In the genomic region with DNA sequence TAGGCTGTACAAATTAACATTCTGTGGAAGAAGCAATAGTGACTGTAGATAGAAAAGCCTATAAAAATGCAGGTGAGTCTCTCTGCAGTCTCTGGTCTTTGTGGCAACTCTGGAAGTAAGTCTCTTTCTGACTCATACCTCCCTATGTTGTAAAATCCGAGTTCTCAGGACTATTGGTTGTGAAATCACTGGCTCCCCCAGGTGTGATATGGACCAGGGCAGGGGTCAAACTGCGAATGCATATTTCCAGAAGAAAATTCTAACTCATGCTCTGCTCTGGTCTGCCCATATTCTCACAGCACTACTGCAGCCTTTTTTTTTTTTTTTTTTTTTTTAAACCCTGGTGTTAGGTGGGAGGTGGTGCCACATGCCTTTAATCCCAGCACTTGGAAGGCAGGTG, we compare ENCODE assay signal across 21 mouse cellular contexts.
"Had no signal": no experiment of that assay in that cellular context is flagged by ENCODE, and none has a peak within 500 bp of the region (broad histone marks: within the 10 kb centered on the region; RNA-seq: fewer than 3 reads in every experiment).

No protein-coding gene starts in this region.

- H3K9me3 ChIP-seq: kidney, embryonic 15.5 days; limb, embryonic 13.5 days; lung, embryonic 15.5 days; midbrain, embryonic 10.5 days; midbrain, embryonic 13.5 days had no signal

- H3K4me3 ChIP-seq: kidney, embryonic 15.5 days; limb, embryonic 13.5 days; lung, embryonic 15.5 days; megakaryocyte, embryonic 14.5 days; midbrain, embryonic 10.5 days; midbrain, embryonic 13.5 days; myocyte had no signal

- DNase-seq: kidney, adult 8-10 months; kidney, postnatal 10 days; kidney, postnatal 36 days; liver; liver, postnatal 0 days; lung, postnatal 10 days; lung, postnatal 36 days; right cerebral cortex, postnatal 25 days; thymus, adult 2 months; thymus, postnatal 14 days; thymus, postnatal 4 days had no signal

- H3K4me2 ChIP-seq: kidney, embryonic 15.5 days; limb, embryonic 13.5 days; lung, embryonic 15.5 days; midbrain, embryonic 13.5 days had no signal

- H3K27me3 ChIP-seq: kidney, embryonic 15.5 days; limb, embryonic 13.5 days; lung, embryonic 15.5 days; megakaryocyte, embryonic 14.5 days; midbrain, embryonic 13.5 days had no signal

- H3K9ac ChIP-seq: kidney, embryonic 15.5 days; limb, embryonic 13.5 days; liver, embryonic 14.5 days; liver, postnatal 0 days; lung, embryonic 15.5 days; midbrain, embryonic 13.5 days had no signal

- H3K27ac ChIP-seq: limb, embryonic 13.5 days; liver, embryonic 14.5 days; lung, embryonic 15.5 days; stomach, postnatal 0 days had no signal

- H3K36me3 ChIP-seq: kidney, embryonic 15.5 days; limb, embryonic 13.5 days; lung, embryonic 15.5 days had no signal

- ATAC-seq: liver, postnatal 0 days; midbrain, embryonic 13.5 days; midbrain, embryonic 16.5 days had no signal
